ENCODE assay signal across 17 mouse cellular contexts in genomic region chr8:57927074-57927473, GRCm38 (mm10).
"Had no signal": no experiment of that assay in that cellular context is flagged by ENCODE, and none has a peak within 500 bp of the region (broad histone marks: within the 10 kb centered on the region; RNA-seq: fewer than 3 reads in every experiment).

No protein-coding gene starts in this region.

- H3K4me1 ChIP-seq: lung, embryonic 15.5 days had no signal

- ATAC-seq: lung, postnatal 0 days; midbrain, embryonic 16.5 days had no signal

- H3K9me3 ChIP-seq: lung, embryonic 15.5 days; midbrain, embryonic 10.5 days; midbrain, embryonic 12.5 days had no signal

- H3K4me3 ChIP-seq: lung, embryonic 15.5 days; midbrain, embryonic 10.5 days; midbrain, embryonic 12.5 days; myocyte had no signal

- H3K36me3 ChIP-seq: lung, embryonic 15.5 days; midbrain, embryonic 10.5 days; midbrain, embryonic 12.5 days had no signal

- H3K27me3 ChIP-seq: lung, embryonic 15.5 days had no signal

- H3K9ac ChIP-seq: lung, embryonic 15.5 days; midbrain, embryonic 12.5 days had no signal

- H3K27ac ChIP-seq: lung, embryonic 15.5 days; midbrain, embryonic 10.5 days; midbrain, embryonic 12.5 days had no signal

- H3K4me2 ChIP-seq: lung, embryonic 15.5 days; midbrain, embryonic 12.5 days had no signal

- DNase-seq: lung, adult 18-20 months; lung, postnatal 4 days; midbrain, embryonic 14.5 days; retina, postnatal 1 day; right cerebral cortex, adult 18-20 months; right cerebral cortex, postnatal 25 days; right cerebral cortex, postnatal 4 days; spleen, adult 18-20 months; thymus, adult 18-20 months; thymus, postnatal 14 days; thymus, postnatal 36 days had no signal
